Mouse (Mus musculus) kidney, adult 2 months (tissue): ENCODE results near the gene 1700102P08Rik. TPM values are rescaled to one million over a fixed set of nuclear protein-coding genes. Genes with fewer than 3 reads are reported as not detected.
A peak's percentile ranks its signal among the peaks of the same experiment; 100 is the strongest.

Experiments used
- DNase-seq: peaks from one replicate; pipeline ENCODE4 v3.0.0; 2021
- H3K27ac ChIP-seq: fragments of 200-500 bp; 2 replicates; pipeline ENCODE4 v1.5.1; 2012; ENCODE audit warnings: low read depth, low read length, control low read depth, inconsistent platforms; ENCODE audit not compliant: insufficient read depth
- H3K27me3 ChIP-seq: fragments of 200-500 bp; replicated peaks from 2 replicates; pipeline ENCODE4 v1.6.1; 2012; ENCODE audit warnings: mild to moderate bottlenecking, moderate library complexity, low read length, inconsistent platforms; ENCODE audit not compliant: control insufficient read depth, insufficient read depth
- H3K36me3 ChIP-seq: fragments of 200-500 bp; 2 replicates; pipeline ENCODE4 v1.6.1; 2012; ENCODE audit warnings: mild to moderate bottlenecking, moderate library complexity, low read length, inconsistent platforms; ENCODE audit not compliant: control insufficient read depth, insufficient read depth
- H3K4me1 ChIP-seq: fragments of 200-500 bp; 2 replicates; pipeline ENCODE4 v1.6.1; 2011; ENCODE audit warnings: low read length; ENCODE audit not compliant: control insufficient read depth, insufficient read depth
- H3K4me3 ChIP-seq: fragments of 200-500 bp; 2 replicates; pipeline ENCODE4 v1.5.1; 2011; ENCODE audit warnings: mild to moderate bottlenecking, low read depth, low read length, control low read depth; ENCODE audit not compliant: insufficient read depth
- CTCF ChIP-seq: fragments of 200-500 bp; conservative IDR thresholded peaks from 2 replicates; pipeline ENCODE4 v1.5.1; 2011; ENCODE audit warnings: low read depth, mild to moderate bottlenecking, control low read depth, low read length, moderate library complexity, mixed read lengths; ENCODE audit not compliant: insufficient read depth, insufficient read length
- POLR2A ChIP-seq: fragments of 200-500 bp; IDR thresholded peaks from one replicate; pipeline ENCODE4 v1.6.1; 2011; ENCODE audit warnings: low read depth, low read length, control low read depth
- WGBS: fragments of 180-500 bp; shearing (Covaris S2); methylation state at CpG from one replicate; pipeline ENCODE4 v1.1.7; 2018; 5-methylcytosine and 5-hydroxymethylcytosine counted together
- polyA plus RNA-seq: library from polyadenylated mRNA; depleted of rRNA; stranded (reverse); fragments of >200 nt; gene quantifications from 2 replicates; pipeline ENCODE4 v1.2.3, GENCODE M21; 2012; rRNA removed

The 1700102P08Rik gene
- polyA plus RNA-seq = 0.22 and 0.50 TPM in 2 replicates

GRCm38 (mm10) chr9:108392676-108393075 lies at the start of gene 1700102P08Rik:
TSS of gene 1700102P08Rik (plus strand) at chr9:108392805.
- H3K36me3 ChIP-seq = peaks cover 1% of the 10 kb centered on the region; the same call in 1 of the 2 replicates
- H3K27ac ChIP-seq = no peak within 1 kb of the TSS
- no peak within 1 kb of the TSS for H3K4me3 ChIP-seq
- 0 out of 2 replicates have a peak, but pooled peaks have one; percentile 12 for TF ChIP-seq CTCF
- TF ChIP-seq POLR2A = no peak
- WGBS = 59% methylated on average over 18 of the region's 18 CpGs
- DNase-seq = peak; percentile 90
- no peaks in the 10 kb centered on the region for H3K27me3 ChIP-seq
- H3K4me1 ChIP-seq = peaks cover 7% of the 10 kb centered on the region; the same call in 1 of the 2 replicates

- peaks cover 29% of the 10 kb centered on the region; the same call in 1 of the 2 replicates for H3K4me1 ChIP-seq
- H3K27me3 ChIP-seq = no peaks in the 10 kb centered on the region
- peak; percentile 18 for DNase-seq
- peak overlapping the region; percentile 90 for H3K27ac ChIP-seq
- H3K36me3 ChIP-seq = peaks cover 1% of the 10 kb centered on the region; the same call in 1 of the 2 replicates
- WGBS = 43% methylated on average over 3 of the region's 3 CpGs
- H3K4me3 ChIP-seq = no peak overlapping the region
- TF ChIP-seq CTCF (no peak), POLR2A (no peak)
Observed at GRCm38 (mm10) chr9:108343331-108343730, 49.3 kb upstream of the 1700102P08Rik start.

- H3K27ac ChIP-seq = peak overlapping the region; percentile 90; the same call in 1 of the 2 replicates
- no peak for DNase-seq
- H3K4me3 ChIP-seq = no peak overlapping the region
- TF ChIP-seq POLR2A (no peak), CTCF (no peak)
- peaks cover 26% of the 10 kb centered on the region; the same call in 1 of the 2 replicates for H3K4me1 ChIP-seq
- H3K36me3 ChIP-seq = peaks cover 1% of the 10 kb centered on the region; the same call in 1 of the 2 replicates
- H3K27me3 ChIP-seq = no peaks in the 10 kb centered on the region
- WGBS = 94% methylated on average over 1 of the region's 1 CpGs
Observed at GRCm38 (mm10) chr9:108343835-108344234, 48.8 kb upstream of the 1700102P08Rik start.

GRCm38 (mm10) chr9:108344471-108344870 lies 48.1 kb upstream of the 1700102P08Rik start:
- no peaks in the 10 kb centered on the region for H3K27me3 ChIP-seq
- DNase-seq = peak; percentile 18
- no peak overlapping the region for H3K4me3 ChIP-seq
- no peak overlapping the region for H3K27ac ChIP-seq
- 88% methylated on average over 4 of the region's 4 CpGs for WGBS
- peaks cover 26% of the 10 kb centered on the region; the same call in 1 of the 2 replicates for H3K4me1 ChIP-seq
- TF ChIP-seq POLR2A = no peak
- H3K36me3 ChIP-seq = peaks cover 1% of the 10 kb centered on the region; the same call in 1 of the 2 replicates

GRCm38 (mm10) chr9:108347024-108347423 lies 45.6 kb upstream of the 1700102P08Rik start:
- TF ChIP-seq CTCF (no peak), POLR2A (no peak)
- Histone ChIP-seq H3K27me3 (no peaks in the 10 kb centered on the region), H3K4me3 (peak overlapping the region; percentile 87), H3K4me1 (peaks cover 18% of the 10 kb centered on the region; the same call in 1 of the 2 replicates), H3K36me3 (no peaks in the 10 kb centered on the region), H3K27ac (peak overlapping the region; percentile 91)
- DNase-seq = no peak
- 2% methylated on average over 11 of the region's 11 CpGs for WGBS

GRCm38 (mm10) chr9:108347540-108348289 lies 44.9 kb upstream of the 1700102P08Rik start, which contains the start of gene Usp4:
TSS of gene Usp4 (plus strand) at chr9:108347853.
- TF ChIP-seq POLR2A (peak; percentile 66), CTCF (no peak)
- Histone ChIP-seq H3K4me3 (peak within 1 kb of the TSS; percentile 87), H3K36me3 (0 out of 2 replicates have a peak, but pooled peaks cover under 1% of the 10 kb centered on the region), H3K27me3 (no peaks in the 10 kb centered on the region), H3K4me1 (peaks cover 18% of the 10 kb centered on the region; the same call in 1 of the 2 replicates), H3K27ac (peak within 1 kb of the TSS; percentile 91)
- WGBS = under 1% methylated on average over 75 of the region's 75 CpGs
- DNase-seq = peak; percentile 94

GRCm38 (mm10) chr9:108348290-108348680 lies 44.3 kb upstream of the 1700102P08Rik start:
- Histone ChIP-seq H3K27ac (no peak overlapping the region), H3K36me3 (peaks cover 3% of the 10 kb centered on the region; the same call in 1 of the 2 replicates), H3K4me1 (peaks cover 15% of the 10 kb centered on the region; the same call in 1 of the 2 replicates), H3K27me3 (no peaks in the 10 kb centered on the region), H3K4me3 (peak overlapping the region; percentile 87)
- no peak for TF ChIP-seq POLR2A
- no peak for TF ChIP-seq CTCF
- DNase-seq = peak; percentile 27
- WGBS = under 1% methylated on average over 14 of the region's 14 CpGs
